Mouse (Mus musculus) megakaryocyte, embryonic 14.5 days (primary cell): Measurements from ENCODE around the gene Dsp.

ENCODE experiments used
- FLI1 ChIP-seq: IDR thresholded peaks from 2 replicates; pipeline ENCODE4 v1.6.1; 2012; ENCODE audit warnings: low read length, inconsistent platforms, mixed read lengths
- GATA1 ChIP-seq: IDR thresholded peaks from 3 replicates; pipeline ENCODE4 v1.6.1; 2012; ENCODE audit warnings: mixed read lengths, low read length, inconsistent platforms, borderline replicate concordance

DNA sequence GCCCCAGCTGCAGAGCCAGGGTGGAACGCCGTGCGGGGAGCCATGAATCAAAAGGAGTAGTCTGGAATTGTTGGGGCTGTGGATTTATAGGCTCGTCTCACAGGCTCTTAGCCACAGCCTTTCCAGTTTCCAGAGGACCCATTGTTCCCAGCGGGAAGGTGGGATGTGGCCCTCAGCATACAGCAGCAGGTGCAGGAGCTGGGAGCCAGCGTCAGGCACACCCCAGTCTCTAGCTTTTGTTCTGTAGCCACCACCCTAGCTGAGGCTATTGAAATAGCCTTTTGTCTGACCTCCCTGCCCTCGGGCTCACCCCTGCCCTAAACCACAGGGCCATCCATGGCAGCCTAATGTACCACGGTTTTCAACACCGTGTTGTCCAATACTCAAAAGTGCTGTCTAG, 42.0 kb upstream of the Dsp start:
- TF ChIP-seq GATA1 (no peak), FLI1 (no peak)
